Mouse (Mus musculus) stomach, embryonic 15.5 days (tissue): Measurements from ENCODE around the gene Lonp2. TPM values are rescaled to one million over a fixed set of nuclear protein-coding genes. Genes with fewer than 3 reads are reported as not detected.

Source experiments
- ATAC-seq: fragments of 200-750 bp; cut with Nextera tagmentation; 2 replicates; pipeline ENCODE4 v1.8.0; 2017; ENCODE audit warnings: low read depth, moderate number of reproducible peaks, moderate TSS enrichment; ENCODE audit not compliant: insufficient read depth, low FRiP score
- H3K27ac ChIP-seq: fragments of 300-500 bp; sonication (generic); 2 replicates; pipeline ENCODE4 v1.5.1; 2015; ENCODE audit warnings: mild to moderate bottlenecking, inconsistent platforms
- H3K27me3 ChIP-seq: fragments of 300-500 bp; sonication (generic); replicated peaks from 2 replicates; pipeline ENCODE4 v1.6.1; 2015; ENCODE audit warnings: inconsistent platforms
- H3K36me3 ChIP-seq: fragments of 300-500 bp; sonication (generic); 2 replicates; pipeline ENCODE4 v1.6.1; 2015; ENCODE audit warnings: inconsistent platforms
- H3K4me1 ChIP-seq: fragments of 300-500 bp; sonication (generic); 2 replicates; pipeline ENCODE4 v1.6.1; 2015; ENCODE audit warnings: inconsistent platforms
- H3K4me2 ChIP-seq: fragments of 300-500 bp; sonication (generic); 2 replicates; pipeline ENCODE4 v1.6.1; 2015; ENCODE audit warnings: mild to moderate bottlenecking, inconsistent platforms
- H3K4me3 ChIP-seq: fragments of 300-500 bp; sonication (generic); replicated peaks from 2 replicates; pipeline ENCODE4 v1.5.1; 2015; ENCODE audit warnings: inconsistent platforms
- H3K9ac ChIP-seq: fragments of 300-500 bp; sonication (generic); 2 replicates; pipeline ENCODE4 v1.6.1; 2015; ENCODE audit warnings: inconsistent platforms
- H3K9me3 ChIP-seq: fragments of 300-500 bp; sonication (generic); 2 replicates; pipeline ENCODE4 v1.6.1; 2016; ENCODE audit warnings: inconsistent platforms
- WGBS: fragments of 180-500 bp; shearing (Covaris S2); methylation state at CpG from one replicate; pipeline ENCODE4 v1.1.7; 2015; 5-methylcytosine and 5-hydroxymethylcytosine counted together
- polyA plus RNA-seq: library from polyadenylated mRNA; unstranded; fragments of >200 nt; fragmentation: Nextera tagmentation; extraction: Ambion mirVana; gene quantifications from 2 replicates; pipeline ENCODE4 v1.2.1, GENCODE M21; 2015

Lonp2 gene
- polyA plus RNA-seq, 1 experiment from 2014 or later = 51.3 TPM

DNA sequence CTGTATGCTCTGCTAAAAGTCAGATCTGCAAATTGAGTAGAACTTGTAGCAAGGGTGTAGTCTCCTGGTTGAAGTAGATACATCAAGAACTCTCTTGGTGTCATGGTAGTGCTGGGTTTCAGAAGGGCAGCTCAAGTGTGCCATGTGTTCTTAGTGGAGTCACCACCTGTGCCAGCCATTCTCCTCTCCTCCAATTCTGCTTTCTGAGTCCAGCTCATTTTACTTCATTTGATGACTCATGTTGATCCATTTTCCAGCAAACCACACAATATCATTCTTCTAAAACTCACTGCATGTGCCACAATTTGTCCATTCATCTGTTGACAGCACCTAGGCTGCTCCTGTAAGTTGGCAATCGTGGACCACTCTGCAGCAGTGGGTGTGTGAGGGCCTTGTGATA is 68.3 kb downstream of the Lonp2 start:
- H3K4me3 ChIP-seq = no peak overlapping the region
- ATAC-seq = no peak
- no peaks in the 10 kb centered on the region for H3K9me3 ChIP-seq
- WGBS = 76% methylated on average over 1 of the region's 1 CpGs
- no peak overlapping the region for H3K27ac ChIP-seq
- no peaks in the 10 kb centered on the region for H3K27me3 ChIP-seq
- no peaks in the 10 kb centered on the region for H3K36me3 ChIP-seq
- no peak overlapping the region for H3K9ac ChIP-seq
- H3K4me2 ChIP-seq = no peak overlapping the region
- H3K4me1 ChIP-seq = no peaks in the 10 kb centered on the region

DNA sequence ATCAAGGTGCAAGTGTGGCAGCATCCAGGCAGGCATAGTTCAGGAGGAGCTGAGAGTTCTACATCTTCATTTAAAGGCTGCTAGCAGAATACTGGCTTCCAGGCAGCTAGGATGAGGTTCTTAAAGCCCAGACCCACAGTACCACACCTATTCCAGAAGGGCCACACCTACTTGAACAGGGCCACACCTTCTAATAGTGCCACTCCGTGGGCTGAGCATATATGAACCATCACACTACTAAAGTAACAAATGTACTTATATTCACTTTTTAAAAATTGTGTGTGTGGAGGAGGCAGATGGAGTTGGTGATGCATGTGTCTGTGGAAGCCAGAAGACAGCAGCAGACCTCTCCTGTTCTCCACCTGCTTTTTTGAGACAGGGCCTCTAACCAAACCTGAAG is 70.2 kb downstream of the Lonp2 start:
- Histone ChIP-seq H3K4me1 (no peaks in the 10 kb centered on the region; the same call in 1 of the 2 replicates), H3K4me2 (no peak overlapping the region), H3K27ac (no peak overlapping the region), H3K9ac (no peak overlapping the region), H3K9me3 (no peaks in the 10 kb centered on the region), H3K4me3 (no peak overlapping the region), H3K27me3 (no peaks in the 10 kb centered on the region), H3K36me3 (no peaks in the 10 kb centered on the region)
- WGBS = 79% methylated on average over 1 of the region's 1 CpGs
- no peak for ATAC-seq

DNA sequence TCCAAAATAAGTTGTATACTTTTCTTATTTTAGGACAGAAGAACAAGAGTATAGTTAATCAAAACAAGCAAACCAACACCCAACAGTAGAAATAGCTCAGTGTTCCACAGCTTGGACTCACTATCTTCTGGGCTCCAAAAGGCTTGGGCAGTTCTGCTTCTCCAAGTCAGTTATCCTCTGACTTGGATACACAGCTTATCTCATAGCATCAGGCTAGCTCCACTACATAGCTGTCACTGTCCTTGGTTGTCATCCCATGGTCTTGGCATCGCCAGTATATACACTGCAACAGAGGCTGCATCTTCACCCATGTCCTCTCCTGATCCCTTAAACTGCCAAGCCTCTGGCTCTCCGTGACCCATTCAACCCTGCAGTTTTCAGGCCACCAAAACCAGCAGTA is 71.9 kb downstream of the Lonp2 start:
- H3K36me3 ChIP-seq = no peaks in the 10 kb centered on the region
- no peak overlapping the region for H3K27ac ChIP-seq
- no peaks in the 10 kb centered on the region for H3K27me3 ChIP-seq
- no peak overlapping the region for H3K4me2 ChIP-seq
- H3K4me1 ChIP-seq = no peaks in the 10 kb centered on the region; the same call in 1 of the 2 replicates
- no peak overlapping the region for H3K9ac ChIP-seq
- 83% methylated on average over 2 of the region's 2 CpGs for WGBS
- no peak overlapping the region for H3K4me3 ChIP-seq
- ATAC-seq = no peak
- H3K9me3 ChIP-seq = no peaks in the 10 kb centered on the region

DNA sequence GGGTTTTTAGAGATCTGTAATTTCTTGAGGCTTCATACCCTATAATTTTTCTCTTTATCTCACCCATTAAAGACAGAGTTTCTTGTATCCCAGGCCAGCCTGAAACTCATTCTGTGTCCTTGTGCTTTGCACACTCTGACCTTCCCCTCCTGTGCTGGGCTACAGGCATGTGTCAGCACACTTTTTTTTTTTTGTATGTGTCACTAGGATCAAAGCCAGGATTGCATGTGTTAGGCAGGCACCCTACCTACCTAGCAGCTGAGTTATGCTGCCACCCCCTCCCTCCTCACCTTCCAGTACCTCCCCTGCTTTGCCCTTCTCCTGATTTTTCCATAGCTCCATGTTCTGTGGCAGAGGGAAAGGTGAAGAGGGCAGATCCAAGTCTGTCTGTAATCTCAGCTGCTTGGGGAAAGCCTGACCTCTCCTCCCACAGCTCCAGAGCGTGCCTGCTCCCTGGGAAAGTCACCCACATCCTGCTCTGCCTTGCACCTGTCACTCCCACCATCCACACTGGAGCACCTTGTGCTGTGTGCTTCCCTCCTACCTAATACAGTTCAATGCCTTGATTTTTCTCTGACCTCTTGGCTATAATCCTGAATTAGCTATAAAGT is 75.1 kb downstream of the Lonp2 start:
- H3K4me2 ChIP-seq = no peak overlapping the region
- no peaks in the 10 kb centered on the region for H3K27me3 ChIP-seq
- H3K9me3 ChIP-seq = no peaks in the 10 kb centered on the region
- no peak for ATAC-seq
- no peak overlapping the region for H3K9ac ChIP-seq
- H3K36me3 ChIP-seq = no peaks in the 10 kb centered on the region
- no peak overlapping the region for H3K4me3 ChIP-seq
- WGBS = 77% methylated on average over 1 of the region's 1 CpGs
- no peaks in the 10 kb centered on the region; the same call in 1 of the 2 replicates for H3K4me1 ChIP-seq
- H3K27ac ChIP-seq = no peak overlapping the region

DNA sequence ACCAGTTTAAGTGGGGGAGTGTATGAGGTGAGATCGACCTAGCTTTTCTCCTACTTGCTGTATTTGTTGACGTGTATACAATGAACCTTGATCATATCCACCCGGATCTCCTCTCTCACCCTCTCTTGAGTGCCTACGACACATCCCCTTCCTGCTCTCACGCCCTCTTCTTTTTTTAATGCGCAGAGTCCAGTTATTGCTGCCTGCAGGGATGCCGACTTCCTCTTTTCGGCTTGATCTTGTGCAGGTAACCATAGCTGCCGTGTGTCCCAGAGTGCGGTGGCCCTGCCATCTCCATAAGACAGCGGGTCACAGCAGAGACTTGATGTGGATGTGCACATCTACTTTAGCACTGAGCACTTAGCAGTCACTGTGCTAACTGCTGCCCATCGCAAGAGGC is 75.6 kb downstream of the Lonp2 start:
- Histone ChIP-seq H3K9me3 (no peaks in the 10 kb centered on the region), H3K27ac (no peak overlapping the region), H3K9ac (no peak overlapping the region), H3K36me3 (no peaks in the 10 kb centered on the region), H3K27me3 (no peaks in the 10 kb centered on the region), H3K4me3 (no peak overlapping the region), H3K4me2 (no peak overlapping the region), H3K4me1 (no peaks in the 10 kb centered on the region; the same call in 1 of the 2 replicates)
- WGBS = 83% methylated on average over 12 of the region's 12 CpGs
- no peak for ATAC-seq

DNA sequence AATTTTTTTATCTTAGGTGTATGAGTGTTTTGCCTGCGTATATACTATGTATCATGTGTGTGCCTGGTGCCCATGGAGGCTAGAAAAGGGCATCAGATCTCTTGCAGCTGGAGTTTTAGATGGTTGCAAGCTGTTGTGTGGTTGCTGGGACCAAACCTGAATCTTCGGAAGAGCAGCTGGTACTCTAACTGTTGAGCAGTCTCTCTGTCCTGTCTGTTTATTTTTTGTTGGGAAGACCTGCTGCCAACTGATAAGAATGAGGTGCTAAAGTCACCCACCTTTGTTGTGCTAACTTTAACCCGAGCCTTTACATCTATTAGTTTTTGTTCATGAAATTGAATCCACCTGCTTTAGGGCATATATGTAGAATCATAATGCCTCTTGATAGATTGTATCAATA is 78.6 kb downstream of the Lonp2 start:
- Histone ChIP-seq H3K4me2 (no peak overlapping the region), H3K9ac (no peak overlapping the region), H3K9me3 (no peaks in the 10 kb centered on the region), H3K4me3 (no peak overlapping the region), H3K27me3 (no peaks in the 10 kb centered on the region), H3K4me1 (no peaks in the 10 kb centered on the region; the same call in 1 of the 2 replicates), H3K27ac (no peak overlapping the region), H3K36me3 (no peaks in the 10 kb centered on the region)
- ATAC-seq = no peak
- WGBS = 72% methylated on average over 3 of the region's 3 CpGs

DNA sequence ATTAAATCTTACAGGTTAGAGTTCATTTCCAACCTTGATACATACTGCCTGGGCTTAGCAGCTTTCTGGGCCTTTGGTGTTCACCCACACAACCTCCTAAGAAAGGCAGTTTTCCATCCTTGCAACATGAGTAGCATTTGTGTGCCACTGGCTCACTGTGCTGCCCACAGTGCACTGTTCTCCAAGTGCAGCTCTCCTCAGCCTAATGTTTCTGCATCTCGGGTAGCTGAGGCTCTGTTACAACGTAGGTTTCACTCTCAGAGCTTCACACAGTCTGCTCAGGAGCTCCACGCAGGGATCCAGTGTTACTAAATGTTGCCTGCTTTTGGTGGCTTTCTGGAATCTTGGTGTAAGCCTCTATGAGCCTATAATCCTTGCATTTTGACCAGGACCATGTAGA is 81.5 kb downstream of the Lonp2 start:
- no peaks in the 10 kb centered on the region for H3K9me3 ChIP-seq
- WGBS = 84% methylated on average over 3 of the region's 3 CpGs
- H3K27me3 ChIP-seq = no peaks in the 10 kb centered on the region
- ATAC-seq = no peak
- no peaks in the 10 kb centered on the region for H3K4me1 ChIP-seq
- H3K4me2 ChIP-seq = no peak overlapping the region
- no peak overlapping the region for H3K4me3 ChIP-seq
- no peak overlapping the region for H3K27ac ChIP-seq
- peaks cover 3% of the 10 kb centered on the region; the same call in 1 of the 2 replicates for H3K36me3 ChIP-seq
- no peak overlapping the region for H3K9ac ChIP-seq

DNA sequence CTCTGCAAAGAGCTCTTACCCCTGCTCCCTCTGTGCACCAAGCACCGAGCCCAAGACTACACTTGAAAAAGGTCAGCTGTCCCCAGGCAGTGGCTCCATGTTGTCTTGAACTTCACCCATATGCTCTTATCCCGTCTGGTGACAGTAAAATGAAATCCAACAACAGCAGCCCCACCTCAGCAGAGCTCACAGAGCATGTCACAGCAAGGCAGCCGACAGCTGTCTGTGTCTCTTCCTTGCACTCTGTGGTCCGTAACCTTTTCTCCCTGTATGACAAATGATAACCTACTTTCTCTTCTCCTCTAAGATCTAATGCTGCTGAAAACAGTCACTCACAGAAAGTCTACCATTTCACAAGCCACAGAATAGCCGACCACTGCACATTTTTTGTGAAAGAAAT is 82.9 kb downstream of the Lonp2 start:
- Histone ChIP-seq H3K36me3 (peaks cover 6% of the 10 kb centered on the region; the same call in 1 of the 2 replicates), H3K9ac (no peak overlapping the region), H3K4me1 (no peaks in the 10 kb centered on the region), H3K4me2 (no peak overlapping the region), H3K4me3 (no peak overlapping the region), H3K27me3 (no peaks in the 10 kb centered on the region), H3K27ac (no peak overlapping the region), H3K9me3 (no peaks in the 10 kb centered on the region)
- ATAC-seq = no peak
- 70% methylated on average over 5 of the region's 5 CpGs for WGBS

DNA sequence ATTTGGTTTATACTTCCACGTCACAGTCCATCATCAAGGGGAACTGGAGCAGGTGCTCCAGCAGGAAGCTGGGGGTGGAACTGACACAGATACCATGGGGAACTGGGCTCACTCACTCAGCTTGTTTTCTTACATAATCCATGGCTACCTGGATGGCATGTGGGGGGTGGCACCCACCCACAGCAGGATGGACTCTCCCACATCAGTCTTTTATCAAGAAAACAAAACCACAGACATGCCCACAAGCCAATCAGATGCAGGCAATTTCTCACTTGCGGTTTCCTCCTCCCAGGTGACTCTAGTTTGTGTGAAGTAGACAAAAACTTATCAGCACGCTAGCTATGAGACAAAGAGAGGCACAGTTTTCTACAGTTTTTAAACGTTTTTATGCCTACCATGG is 84.0 kb downstream of the Lonp2 start:
- H3K36me3 ChIP-seq = peaks cover 6% of the 10 kb centered on the region
- H3K27me3 ChIP-seq = no peaks in the 10 kb centered on the region
- H3K4me1 ChIP-seq = no peaks in the 10 kb centered on the region
- peak; percentile 39; the same call in 1 of the 2 replicates for ATAC-seq
- WGBS = 60% methylated on average over 4 of the region's 4 CpGs
- no peak overlapping the region for H3K4me2 ChIP-seq
- no peak overlapping the region for H3K27ac ChIP-seq
- no peak overlapping the region for H3K4me3 ChIP-seq
- no peaks in the 10 kb centered on the region for H3K9me3 ChIP-seq
- no peak overlapping the region for H3K9ac ChIP-seq

DNA sequence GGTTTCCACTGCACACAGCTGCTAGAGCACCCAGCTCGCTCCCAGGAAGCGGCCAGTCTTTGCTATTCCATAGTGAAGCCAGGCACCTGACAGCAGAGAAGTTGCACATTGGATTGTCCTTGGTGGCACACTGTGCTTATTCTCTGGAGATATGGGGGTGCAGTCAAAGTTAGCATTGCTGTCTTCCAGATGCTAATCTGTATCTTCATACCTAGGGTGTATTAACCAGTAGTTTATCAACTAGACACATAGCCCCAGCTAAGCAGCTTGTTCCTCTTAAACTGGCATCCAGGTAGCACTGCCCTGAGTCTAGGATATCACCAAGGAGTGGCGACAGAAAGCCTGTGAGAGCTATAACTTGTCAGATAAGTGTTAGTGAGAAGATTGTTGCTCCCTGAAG is 88.8 kb downstream of the Lonp2 start:
- H3K4me1 ChIP-seq = no peaks in the 10 kb centered on the region
- no peak overlapping the region for H3K4me2 ChIP-seq
- no peaks in the 10 kb centered on the region for H3K9me3 ChIP-seq
- no peaks in the 10 kb centered on the region for H3K27me3 ChIP-seq
- H3K9ac ChIP-seq = no peak overlapping the region
- no peak overlapping the region for H3K27ac ChIP-seq
- 0 out of 2 replicates have a peak, but pooled peaks have one; percentile 31 for ATAC-seq
- peaks cover 10% of the 10 kb centered on the region for H3K36me3 ChIP-seq
- WGBS = 86% methylated on average over 3 of the region's 3 CpGs
- no peak overlapping the region for H3K4me3 ChIP-seq

DNA sequence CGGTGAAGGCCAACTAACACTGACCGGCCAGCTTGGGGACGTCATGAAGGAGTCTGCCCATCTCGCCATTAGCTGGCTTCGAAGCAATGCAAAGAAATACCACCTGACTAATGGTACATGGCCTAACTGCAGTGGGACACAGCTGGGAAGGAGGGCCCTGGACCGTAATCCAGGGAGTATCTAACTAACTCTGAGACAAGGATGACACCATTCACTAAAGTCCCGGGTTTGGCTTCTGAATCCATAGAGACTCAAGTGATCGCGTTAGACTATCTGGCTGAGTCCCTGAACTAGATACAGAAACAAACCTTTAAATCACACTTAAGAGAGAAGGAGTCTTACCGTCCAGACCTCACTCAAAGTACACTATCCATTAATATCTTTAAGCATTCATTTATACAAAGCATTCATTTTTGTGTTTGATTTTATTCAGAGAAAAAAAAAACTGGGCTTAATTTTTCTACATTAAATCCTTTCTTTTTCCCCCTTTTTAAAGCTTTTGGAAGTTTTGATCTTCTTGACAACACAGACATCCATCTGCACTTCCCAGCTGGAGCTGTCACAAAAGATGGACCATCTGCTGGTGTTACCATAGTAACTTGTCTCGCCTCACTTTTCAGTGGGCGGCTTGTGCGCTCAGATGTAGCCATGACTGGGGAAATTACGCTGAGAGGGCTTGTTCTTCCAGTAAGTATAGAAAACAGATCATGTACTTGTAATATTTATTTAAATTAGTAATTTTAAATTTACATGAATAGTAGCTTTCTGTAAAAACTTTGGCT is 89.8 kb downstream of the Lonp2 start:
- WGBS = 63% methylated on average over 14 of the region's 14 CpGs
- Histone ChIP-seq H3K27me3 (no peaks in the 10 kb centered on the region), H3K4me2 (no peak overlapping the region), H3K36me3 (peaks cover 10% of the 10 kb centered on the region), H3K9me3 (no peaks in the 10 kb centered on the region), H3K4me3 (no peak overlapping the region), H3K4me1 (no peaks in the 10 kb centered on the region), H3K9ac (no peak overlapping the region), H3K27ac (peak overlapping the region; percentile 31; the same call in 1 of the 2 replicates)
- no peak for ATAC-seq

DNA sequence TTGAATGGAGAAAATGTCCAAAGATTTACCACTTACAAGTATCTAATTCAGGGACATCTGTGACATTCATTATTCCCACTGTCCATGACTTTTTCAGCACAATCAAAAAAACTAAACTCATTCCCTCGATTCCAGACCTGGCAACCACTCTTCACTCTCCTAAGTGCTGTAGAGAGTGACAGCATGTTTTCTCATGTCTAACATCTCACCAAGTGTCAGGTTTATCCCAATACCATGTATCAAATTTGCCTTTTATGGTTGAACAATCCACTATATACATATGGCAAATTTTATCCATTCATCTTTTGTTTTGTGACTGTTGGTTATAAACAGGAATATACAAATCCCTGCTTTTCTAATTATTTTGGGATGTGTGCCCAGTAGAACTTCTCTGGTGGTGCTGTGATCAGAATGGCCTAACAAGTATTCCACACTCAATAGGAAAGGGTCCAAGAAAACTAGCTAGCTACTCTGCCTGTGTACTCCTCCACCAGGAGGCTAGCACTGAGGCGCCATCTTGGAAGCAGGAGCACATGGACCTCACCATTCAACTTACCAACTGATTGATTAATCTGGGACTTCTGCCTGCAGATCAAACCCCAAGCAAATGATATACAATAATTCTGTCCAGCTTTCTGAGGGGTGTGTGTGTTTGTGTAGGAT is 94.6 kb downstream of the Lonp2 start:
- H3K4me1 ChIP-seq = no peaks in the 10 kb centered on the region
- 76% methylated on average over 2 of the region's 2 CpGs for WGBS
- H3K27ac ChIP-seq = no peak overlapping the region
- no peak overlapping the region for H3K4me3 ChIP-seq
- H3K9me3 ChIP-seq = no peaks in the 10 kb centered on the region
- no peaks in the 10 kb centered on the region for H3K27me3 ChIP-seq
- no peak for ATAC-seq
- no peak overlapping the region for H3K9ac ChIP-seq
- H3K4me2 ChIP-seq = no peak overlapping the region
- H3K36me3 ChIP-seq = peaks cover 11% of the 10 kb centered on the region
